Mouse (Mus musculus) MEL (cell line): ENCODE measurements at regions not wholly inside any gene's neighbourhood (a gene's known extent, or its start where the extent isn't known, plus 50 kb on each side); places are given as distances from the start of the nearest gene placed in this dataset.

ENCODE experiments used
- DNase-seq: peaks from one replicate; pipeline ENCODE4 v3.0.0; 2011; ENCODE audit warnings: low read depth, low spot score
- H3K27ac ChIP-seq: 2 replicates; pipeline ENCODE4 v1.5.1; 2012; ENCODE audit warnings: low read depth, mild to moderate bottlenecking, control low read depth, low read length, moderate library complexity; ENCODE audit not compliant: control insufficient read depth
- H3K27me3 ChIP-seq, 2 experiments: fragments of 150-350 bp in 1 of 2; sonication (generic) in 1 of 2; 2 replicates each; pipeline ENCODE4 v1.6.1; 2012; ENCODE audit warnings: low read length in 2 of 2, mild to moderate bottlenecking in 2 of 2, improper control_type of control experiment in 1 of 2, moderate library complexity in 1 of 2; ENCODE audit not compliant: insufficient read depth in 2 of 2, control insufficient read depth in 1 of 2
- H3K36me3 ChIP-seq, 2 experiments: 2 replicates each; pipeline ENCODE4 v1.6.1; 2012 to 2014; ENCODE audit warnings: low read length in 2 of 2, improper control_type of control experiment in 1 of 2, inconsistent platforms in 1 of 2, mild to moderate bottlenecking in 1 of 2; ENCODE audit not compliant: insufficient read depth in 2 of 2, control insufficient read depth in 1 of 2
- H3K4me1 ChIP-seq, 2 experiments: fragments of 150-350 bp in 1 of 2; sonication (generic) in 1 of 2; 2 replicates each; pipeline ENCODE4 v1.6.1; 2012; ENCODE audit warnings: low read length in 2 of 2, improper control_type of control experiment in 1 of 2, mild to moderate bottlenecking in 1 of 2; ENCODE audit not compliant: insufficient read depth in 2 of 2, control insufficient read depth in 1 of 2
- H3K4me3 ChIP-seq, 2 experiments: fragments of 150-350 bp in 1 of 2; sonication (generic) in 1 of 2; 2 replicates each; pipeline ENCODE4 v1.5.1; 2012; ENCODE audit warnings: low read depth in 2 of 2, low read length in 2 of 2, mild to moderate bottlenecking in 2 of 2, moderate library complexity in 2 of 2, control low read depth in 1 of 2, improper control_type of control experiment in 1 of 2; ENCODE audit not compliant: control insufficient read depth in 1 of 2, insufficient read depth in 1 of 2
- H3K79me2 ChIP-seq: 2 replicates; pipeline ENCODE4 v1.6.1; 2012; ENCODE audit warnings: mild to moderate bottlenecking, low read length, moderate library complexity; ENCODE audit not compliant: control insufficient read depth, poor library complexity, insufficient read depth
- H3K9ac ChIP-seq: 2 replicates; pipeline ENCODE4 v1.6.1; 2012; ENCODE audit warnings: low read depth, mild to moderate bottlenecking, control low read depth, low read length, moderate library complexity; ENCODE audit not compliant: control insufficient read depth, poor library complexity, severe bottlenecking
- H3K9me3 ChIP-seq: fragments of 150-350 bp; sonication (generic); replicated peaks from 2 replicates; pipeline ENCODE4 v1.6.1; 2012; ENCODE audit warnings: mild to moderate bottlenecking, low read length, improper control_type of control experiment, moderate library complexity; ENCODE audit not compliant: insufficient read depth
- BHLHE40 ChIP-seq: IDR thresholded peaks from 2 replicates; pipeline ENCODE4 v1.6.1; 2012; ENCODE audit warnings: low read depth, mild to moderate bottlenecking, inconsistent platforms, low read length, improper control_type of control experiment, borderline replicate concordance
- CHD1 ChIP-seq: IDR thresholded peaks from 2 replicates; pipeline ENCODE4 v1.6.1; 2012; ENCODE audit warnings: low read depth, mild to moderate bottlenecking, inconsistent platforms, low read length, improper control_type of control experiment
- CHD2 ChIP-seq: IDR thresholded peaks from 2 replicates; pipeline ENCODE4 v1.6.1; 2011; ENCODE audit warnings: low read length, improper control_type of control experiment
- E2F4 ChIP-seq: IDR thresholded peaks from 2 replicates; pipeline ENCODE4 v1.6.1; 2011; ENCODE audit warnings: low read depth, low read length, improper control_type of control experiment, borderline replicate concordance
- EP300 ChIP-seq, 2 experiments: IDR thresholded peaks; 2 replicates each; pipeline ENCODE4 v1.6.1; 2011; ENCODE audit warnings: improper control_type of control experiment in 2 of 2, low read length in 2 of 2, low read depth in 1 of 2, mild to moderate bottlenecking in 1 of 2
- GATA1 ChIP-seq: IDR thresholded peaks from 2 replicates; pipeline ENCODE4 v1.6.1; 2011; ENCODE audit warnings: low read depth, low read length, improper control_type of control experiment
- KAT2A ChIP-seq: conservative IDR thresholded peaks from 2 replicates; pipeline ENCODE4 v1.6.1; 2012; ENCODE audit warnings: low read depth, low read length, improper control_type of control experiment, inconsistent platforms
- MAX ChIP-seq: IDR thresholded peaks from 2 replicates; pipeline ENCODE4 v1.6.1; 2011; ENCODE audit warnings: low read length, improper control_type of control experiment
- MEF2A ChIP-seq: IDR thresholded peaks from 2 replicates; pipeline ENCODE4 v1.6.1; 2014; ENCODE audit warnings: low read depth, mild to moderate bottlenecking, inconsistent platforms, low read length, improper control_type of control experiment; ENCODE audit not compliant: poor library complexity, insufficient replicate concordance, severe bottlenecking; ENCODE audit errors: extremely low read depth
- NELFE ChIP-seq: IDR thresholded peaks from 2 replicates; pipeline ENCODE4 v1.6.1; 2011; ENCODE audit warnings: low read depth, low read length, improper control_type of control experiment
- SIN3A ChIP-seq: IDR thresholded peaks from 2 replicates; pipeline ENCODE4 v1.6.1; 2012; ENCODE audit warnings: low read length, improper control_type of control experiment, inconsistent platforms
- SMC3 ChIP-seq: IDR thresholded peaks from 2 replicates; pipeline ENCODE4 v1.6.1; 2011; ENCODE audit warnings: low read depth, low read length, improper control_type of control experiment
- TAL1 ChIP-seq: IDR thresholded peaks from 2 replicates; pipeline ENCODE4 v1.6.1; 2012; ENCODE audit warnings: mild to moderate bottlenecking, inconsistent platforms, low read length, moderate library complexity, mixed read lengths
- TBP ChIP-seq: IDR thresholded peaks from 2 replicates; pipeline ENCODE4 v1.8.0; 2011; ENCODE audit warnings: low read depth, low read length, improper control_type of control experiment
- USF1 ChIP-seq: IDR thresholded peaks from 2 replicates; pipeline ENCODE4 v1.6.1; 2014; ENCODE audit warnings: low read depth, mild to moderate bottlenecking, inconsistent platforms, low read length, improper control_type of control experiment, moderate library complexity
- USF2 ChIP-seq, 2 experiments: IDR thresholded peaks; 2 replicates each; pipeline ENCODE4 v1.6.1; 2011 to 2012; ENCODE audit warnings: improper control_type of control experiment in 2 of 2, low read length in 2 of 2, borderline replicate concordance in 1 of 2, inconsistent platforms in 1 of 2, low read depth in 1 of 2, mild to moderate bottlenecking in 1 of 2; ENCODE audit not compliant: insufficient read depth in 1 of 2
- ZKSCAN1 ChIP-seq: IDR thresholded peaks from 2 replicates; pipeline ENCODE4 v1.6.1; 2012; ENCODE audit warnings: low read depth, mild to moderate bottlenecking, inconsistent platforms, low read length, improper control_type of control experiment, moderate library complexity
- ZMIZ1 ChIP-seq: IDR thresholded peaks from 2 replicates; pipeline ENCODE4 v1.6.1; 2012; ENCODE audit warnings: low read depth, mild to moderate bottlenecking, inconsistent platforms, low read length, improper control_type of control experiment, moderate library complexity
- ZNF384 ChIP-seq: IDR thresholded peaks from 2 replicates; pipeline ENCODE4 v1.6.1; 2012; ENCODE audit warnings: low read depth, mild to moderate bottlenecking, inconsistent platforms, low read length, improper control_type of control experiment

- Histone ChIP-seq H3K4me1 (no peaks in the 10 kb centered on the region), H3K79me2 (no peaks in the 10 kb centered on the region), H3K9ac (no peak overlapping the region), H3K36me3 (no peaks in the 10 kb centered on the region), H3K4me3 (no peak overlapping the region), H3K27me3 (no peaks in the 10 kb centered on the region), H3K9me3 (no peaks in the 10 kb centered on the region), H3K27ac (no peak overlapping the region)
- DNase-seq = no peak
- no peak for TF ChIP-seq ZNF384
- TF ChIP-seq GATA1 = no peak
- TF ChIP-seq ZKSCAN1 = no peak
- TF ChIP-seq TAL1 = no peak
- no peak for TF ChIP-seq BHLHE40
- TF ChIP-seq SMC3 = no peak
- no peak for TF ChIP-seq CHD2
- no peak for TF ChIP-seq USF1
- TF ChIP-seq ZMIZ1 = no peak
- TF ChIP-seq SIN3A = no peak
- no peak for TF ChIP-seq NELFE
- no peak for TF ChIP-seq EP300 (IDR thresholded peaks at IDR 0.05; ENCODE audit: low read depth in 1 of 2, low read length in 2 of 2)
- TF ChIP-seq KAT2A = no peak
- TF ChIP-seq MEF2A = no peak
- no peak for TF ChIP-seq MAX
- no peak for TF ChIP-seq E2F4
- TF ChIP-seq USF2 (IDR thresholded peaks at IDR 0.05; ENCODE audit: borderline replicate concordance in 1 of 2, insufficient read depth in 1 of 2, low read depth in 1 of 2, low read length in 2 of 2) = no peak
Observed at GRCm38 (mm10) chr13:16636251-16636650, 624.6 kb downstream of the Inhba start.

DNA sequence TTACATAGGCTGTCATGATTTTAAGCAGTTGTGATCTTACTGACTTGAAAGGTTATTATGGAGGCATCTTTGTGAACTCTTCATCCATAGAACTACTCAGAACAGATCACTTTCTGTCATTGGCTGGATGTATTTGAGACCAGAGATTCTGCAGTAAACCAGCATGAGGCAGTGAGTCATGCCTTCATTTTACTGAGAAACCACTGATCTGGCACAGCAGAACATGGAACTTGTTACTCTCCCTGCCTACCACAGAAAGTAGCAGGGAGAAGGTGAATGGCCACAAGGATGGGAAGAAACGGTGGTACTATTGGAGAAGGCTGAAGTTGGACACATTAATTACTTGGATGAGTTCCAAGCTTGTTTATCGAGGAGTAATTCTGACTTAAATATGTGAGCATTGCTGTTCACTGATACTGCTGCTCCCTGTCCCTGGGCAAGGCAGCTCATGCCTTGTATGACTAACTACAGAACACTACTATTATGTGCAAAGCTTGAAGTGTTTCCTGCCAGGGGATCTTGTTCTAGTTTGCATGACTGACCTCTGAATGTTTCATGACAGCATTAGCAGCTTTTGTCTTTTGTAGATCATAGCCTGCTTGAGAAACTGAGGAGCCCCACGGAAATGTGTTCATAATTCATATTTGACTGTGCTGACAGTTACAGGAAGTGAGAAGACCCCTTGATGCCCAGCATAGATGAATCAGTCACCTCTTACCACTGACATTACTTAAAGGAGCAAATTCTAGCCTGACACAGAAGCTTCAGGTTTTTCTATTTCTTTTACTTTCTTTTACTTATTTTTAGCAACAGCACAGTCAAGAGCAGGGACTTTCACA lies 630.2 kb downstream of the Inhba start:
- DNase-seq = no peak
- no peak overlapping the region for H3K27ac ChIP-seq
- H3K27me3 ChIP-seq = no peaks in the 10 kb centered on the region
- H3K9ac ChIP-seq = no peak overlapping the region
- TF ChIP-seq TBP (no peak), NELFE (no peak), CHD1 (no peak), KAT2A (no peak)
- TF ChIP-seq, all 39 proteins: peak for 0
- Histone ChIP-seq H3K4me3 (no peak overlapping the region), H3K36me3 (no peaks in the 10 kb centered on the region), H3K9me3 (no peaks in the 10 kb centered on the region), H3K79me2 (no peaks in the 10 kb centered on the region), H3K4me1 (no peaks in the 10 kb centered on the region)
